Mouse (Mus musculus) adrenal gland, postnatal 14 days (tissue): ENCODE data around the gene Olfr70. TPM values are rescaled to one million over a fixed set of nuclear protein-coding genes. Genes with fewer than 3 reads are reported as not detected.
A peak's percentile ranks its signal among the peaks of the same experiment; 100 is the strongest.

Experiments
- DNase-seq: peaks from one replicate; pipeline ENCODE4 v3.0.0; 2021; ENCODE audit warnings: mixed read lengths
- long read RNA-seq, 2 experiments: library from polyadenylated mRNA; stranded (forward); transcript quantifications; one replicate each; pipeline ENCODE4 v2.0.0; 2021
- total RNA-seq: library from RNA; stranded (reverse); gene quantifications from 2 replicates; pipeline ENCODE4 v1.2.3, GENCODE M21; 2021

Olfr70 gene
- total RNA-seq, result not detected in 2 replicates
- long read RNA-seq, experiment 1, result 0 reads
- long read RNA-seq, experiment 2, result 0 reads

DNA sequence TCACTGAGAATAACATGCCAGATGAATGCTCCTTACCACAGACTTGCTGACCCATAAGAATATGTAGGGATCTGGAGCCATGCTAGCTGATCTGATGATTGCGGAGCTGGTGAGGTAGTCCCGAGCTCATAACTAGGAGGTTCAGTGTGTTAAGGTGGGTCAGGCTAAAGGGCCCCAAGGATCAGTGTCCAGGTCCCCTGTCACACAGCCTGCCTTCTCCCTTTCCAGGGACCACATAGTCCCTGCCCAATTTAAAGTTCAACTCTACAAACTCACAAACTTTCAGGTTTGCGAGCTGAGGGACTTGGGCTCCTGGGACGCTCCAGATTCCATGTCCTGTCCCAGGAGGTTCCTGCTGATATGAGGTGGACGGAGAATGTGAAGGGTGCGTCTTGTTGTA lies at the start of gene Olfr70:
Gene Olfr70 (minus strand): TSS at position 101 of the 400 bp plus-strand sequence.
- no peak for DNase-seq

DNA sequence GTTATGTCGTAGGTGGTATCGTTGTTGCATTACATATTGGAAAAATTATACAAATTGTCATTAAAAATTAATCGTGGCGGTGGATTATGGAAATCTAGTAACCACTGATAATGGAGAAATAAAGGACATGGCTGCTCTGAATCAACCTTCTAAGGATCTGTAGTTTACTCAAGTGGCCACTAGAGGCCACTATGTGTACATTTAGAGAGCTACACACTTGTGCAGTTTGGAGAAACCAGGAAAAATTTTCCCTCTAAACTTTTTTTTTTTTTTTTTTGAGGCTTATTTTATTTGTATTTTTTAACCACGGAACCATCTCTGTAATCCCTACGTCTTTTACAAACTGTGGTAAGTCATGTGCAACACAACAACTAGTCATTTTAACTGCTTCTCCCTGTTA lies 44.6 kb upstream of the Olfr70 start:
- peak; percentile 12 for DNase-seq

DNA sequence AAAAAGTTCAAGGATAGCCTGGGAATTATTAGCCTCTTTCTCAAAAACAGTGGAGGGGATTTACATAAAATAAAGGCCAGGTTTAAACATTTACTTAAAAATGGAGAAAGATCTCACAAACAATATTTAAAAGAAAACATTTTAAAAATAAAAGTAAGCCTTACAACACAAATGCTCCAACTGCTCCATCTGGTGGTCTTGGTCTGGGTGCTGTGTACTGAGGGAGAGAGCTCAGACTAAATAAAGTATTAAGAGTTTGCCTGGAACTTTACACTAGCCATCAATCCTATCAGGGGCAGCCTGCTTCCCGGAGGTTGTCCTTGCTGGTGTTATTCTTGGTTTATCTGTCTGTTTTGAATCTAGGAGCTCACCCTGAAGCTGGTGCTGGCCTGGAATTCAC lies 42.5 kb upstream of the Olfr70 start:
- DNase-seq, result no peak

GRCm38 (mm10) chr4:43742637-43743036 lies 42.0 kb upstream of the Olfr70 start:
- no peak for DNase-seq

GRCm38 (mm10) chr4:43741526-43741925 lies 40.9 kb upstream of the Olfr70 start:
- no peak for DNase-seq

- no peak for DNase-seq
These were observed 38.5 kb upstream of the Olfr70 start for GRCm38 (mm10) chr4:43738989-43739674.

DNA sequence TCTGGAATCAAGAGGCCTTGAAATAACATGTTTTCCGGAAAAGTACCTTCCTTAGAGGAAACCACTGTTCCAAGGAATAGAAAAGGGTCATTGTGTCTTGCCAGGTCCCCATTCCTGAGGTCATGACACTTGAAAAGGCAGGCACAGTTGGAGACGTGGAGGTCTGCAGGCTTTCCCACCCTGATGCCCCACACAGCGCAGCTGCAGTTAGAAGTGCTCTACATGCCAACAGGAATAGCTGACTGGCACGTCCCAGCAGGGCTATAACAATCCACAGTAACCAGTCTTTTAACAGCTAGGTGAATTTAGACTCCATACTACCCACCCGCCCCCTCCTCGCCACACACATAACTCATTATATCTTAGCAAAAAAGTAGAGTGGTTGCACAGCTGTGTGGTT lies 36.5 kb upstream of the Olfr70 start:
- DNase-seq, result no peak

- no peak for DNase-seq
These were observed 32.6 kb upstream of the Olfr70 start for GRCm38 (mm10) chr4:43733186-43733585.

DNA sequence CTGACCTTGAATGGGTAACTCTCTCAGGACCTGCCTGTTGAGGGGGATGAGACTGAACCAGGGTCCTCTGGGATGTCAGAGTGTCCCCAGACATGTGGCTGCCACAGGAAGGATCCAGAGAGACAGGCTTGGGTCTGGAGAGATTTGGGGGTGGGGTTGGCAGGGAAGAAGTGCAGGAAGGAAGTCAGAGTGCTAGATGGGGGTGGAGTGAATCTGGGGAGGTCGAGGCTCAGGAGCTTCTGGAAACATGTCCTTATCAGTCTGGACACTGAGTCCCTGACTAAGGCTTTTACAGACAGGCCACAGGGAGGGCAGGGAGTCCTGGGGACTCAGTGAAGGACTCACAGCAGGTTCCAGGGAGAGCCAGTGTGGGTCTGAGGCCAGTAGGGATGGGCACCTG lies 31.6 kb upstream of the Olfr70 start:
- no peak for DNase-seq

DNA sequence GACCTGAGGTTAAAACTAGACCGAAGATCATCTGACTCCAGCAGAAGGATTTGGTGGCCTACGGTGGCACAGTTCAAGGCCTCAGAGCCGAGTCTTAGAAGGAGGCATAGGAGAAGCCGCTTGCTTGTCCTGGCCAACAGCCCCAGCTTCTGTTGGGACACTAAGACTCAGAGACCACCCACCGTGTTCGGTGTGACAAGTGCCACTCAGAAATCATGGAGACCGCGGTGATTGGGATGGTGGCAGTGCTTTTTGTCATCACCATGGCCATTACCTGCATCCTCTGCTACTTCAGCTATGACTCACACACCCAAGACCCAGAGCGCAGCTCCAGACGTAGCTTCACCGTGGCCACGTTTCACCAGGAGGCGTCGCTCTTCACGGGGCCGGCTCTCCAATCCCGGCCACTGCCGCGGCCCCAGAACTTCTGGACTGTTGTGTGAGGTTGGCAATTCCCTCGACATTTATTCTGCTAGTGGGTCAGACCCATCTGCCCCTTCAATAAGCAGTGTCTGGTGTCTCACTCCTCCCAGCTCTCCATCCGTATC lies 30.2 kb upstream of the Olfr70 start:
- no peak for DNase-seq

- DNase-seq, result peak; percentile 61
These were observed 29.4 kb upstream of the Olfr70 start, which contains the start of gene Spaar for GRCm38 (mm10) chr4:43729794-43730550. Gene Spaar, plus strand, starts transcription at chr4:43730034.

DNA sequence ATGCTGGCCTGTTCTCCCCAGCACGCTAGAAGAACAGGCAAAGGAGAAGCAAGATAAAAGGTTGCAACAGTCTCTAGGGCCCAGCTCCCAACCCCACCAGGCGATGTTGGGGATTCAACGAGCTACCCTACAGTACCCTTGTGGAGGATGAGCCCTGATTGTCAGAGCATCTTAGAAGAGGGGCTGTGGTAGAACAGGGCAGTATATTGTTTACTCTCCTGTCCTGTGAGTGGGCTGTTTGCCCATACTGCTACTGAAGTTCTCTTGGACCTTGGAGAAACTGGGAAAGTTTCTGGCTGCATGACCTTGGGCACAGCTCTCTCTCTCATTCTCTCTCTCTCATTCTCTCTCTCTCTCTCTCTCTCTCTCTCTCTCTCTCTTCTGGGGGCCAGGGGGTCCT lies 28.5 kb upstream of the Olfr70 start:
- DNase-seq, result no peak

DNA sequence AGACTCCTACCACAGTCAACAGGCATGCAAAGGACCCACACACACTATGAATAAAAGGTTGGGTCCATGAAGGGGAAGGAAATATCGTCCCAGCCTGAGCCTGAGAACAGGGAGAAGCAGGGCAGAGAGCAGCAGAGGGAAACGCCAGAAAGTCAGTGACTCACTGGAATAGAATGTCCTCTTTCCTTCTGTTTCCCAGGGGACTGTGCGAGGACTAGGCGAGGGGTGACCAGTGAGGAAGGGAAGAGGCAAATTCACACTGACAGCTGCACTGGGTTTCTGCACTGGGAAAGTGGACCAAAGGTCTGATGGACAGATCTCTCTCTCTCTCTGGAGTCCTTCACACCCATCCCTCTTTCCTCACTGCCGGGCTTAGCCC lies 28.0 kb upstream of the Olfr70 start:
- peak; percentile 83 for DNase-seq

- DNase-seq, result no peak
These were observed 27.3 kb upstream of the Olfr70 start for GRCm38 (mm10) chr4:43727718-43728575.

GRCm38 (mm10) chr4:43726995-43727394 lies 26.4 kb upstream of the Olfr70 start, which contains the start of gene Hrct1:
Gene Hrct1, plus strand, starts transcription at chr4:43727188.
- DNase-seq, result peak; percentile 79

DNA sequence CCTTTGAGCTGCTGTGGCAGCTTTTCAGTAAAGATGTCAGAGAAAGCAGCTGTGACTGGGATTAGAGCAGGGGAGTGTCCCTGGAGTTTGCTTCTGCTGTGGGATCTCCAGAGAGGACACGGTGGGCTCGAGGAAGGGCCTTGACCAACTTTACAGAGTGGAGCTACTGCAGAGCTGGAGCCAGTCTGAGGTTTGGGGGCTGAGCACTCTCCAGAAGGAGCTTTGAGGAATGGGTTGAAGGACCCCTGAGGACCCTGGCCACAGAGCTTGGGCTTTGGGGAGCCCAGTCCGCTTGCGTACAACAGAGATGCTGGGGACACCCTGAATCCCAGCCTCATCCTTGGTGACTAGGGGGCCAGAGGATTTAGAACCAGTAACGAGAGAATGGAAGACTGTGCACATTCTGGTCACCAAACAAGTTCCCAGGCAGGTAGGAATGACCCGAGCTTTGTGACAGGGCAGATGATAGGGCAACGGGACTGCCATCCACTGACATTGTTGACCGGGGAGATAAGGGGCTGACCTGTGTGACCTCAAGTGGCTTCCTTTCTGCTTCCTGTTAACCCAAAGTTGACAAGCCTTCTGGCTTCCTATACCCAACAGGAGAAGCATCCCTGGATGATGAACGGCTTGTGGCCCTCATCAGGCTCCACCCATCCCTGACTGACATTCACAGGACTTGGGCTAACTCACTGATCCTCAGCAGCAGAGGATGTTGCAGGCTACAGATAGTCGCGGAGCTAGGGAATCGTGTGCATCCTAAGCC lies 25.8 kb upstream of the Olfr70 start:
- peak; percentile 40 for DNase-seq

- peak; percentile 77 for DNase-seq
These were observed 24.2 kb upstream of the Olfr70 start for GRCm38 (mm10) chr4:43724764-43725163.

GRCm38 (mm10) chr4:43722191-43722590 lies 21.6 kb upstream of the Olfr70 start:
- no peak for DNase-seq

DNA sequence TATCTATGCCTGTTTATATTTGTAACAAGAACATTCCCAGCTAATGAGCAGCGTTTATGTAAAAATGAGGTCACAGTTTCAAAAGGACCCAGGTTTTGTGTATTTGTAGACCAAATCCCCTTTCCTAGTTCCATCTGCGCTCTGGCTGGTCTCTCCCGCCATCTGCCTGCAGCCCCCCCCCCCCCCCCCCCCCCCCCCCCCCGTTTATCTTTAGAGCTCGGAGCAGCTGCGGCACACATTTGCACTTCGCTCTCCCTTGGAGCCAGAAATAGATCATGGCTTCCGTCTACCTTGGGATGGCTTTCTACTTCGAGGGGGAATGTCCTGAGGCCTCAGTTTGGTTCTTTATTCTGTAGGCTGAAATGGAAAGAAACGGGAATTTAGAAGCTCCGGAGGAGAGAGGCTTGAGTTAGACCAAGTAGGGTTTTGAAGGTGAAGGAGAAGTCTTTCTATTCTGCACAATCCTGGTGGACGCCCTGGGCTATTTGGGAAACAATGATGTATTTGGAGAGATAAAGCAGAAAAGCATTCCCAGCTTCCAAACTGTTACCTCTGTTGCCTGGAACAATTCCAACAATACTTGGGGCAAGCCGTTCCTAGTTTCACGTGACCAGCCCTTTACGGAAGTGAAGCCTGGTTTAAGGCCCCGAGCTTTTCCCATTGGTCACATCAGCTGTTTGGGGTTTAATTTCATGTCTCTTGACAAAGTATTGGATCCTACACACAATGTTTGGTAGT lies 20.1 kb upstream of the Olfr70 start:
- DNase-seq, result no peak

- no peak for DNase-seq
These were observed 13.1 kb upstream of the Olfr70 start for GRCm38 (mm10) chr4:43713652-43714219.
